Mouse (Mus musculus): ENCODE data around the gene Adgrf1.

The Adgrf1 gene

GRCm38 (mm10) chr17:43270161-43270560, at the start of gene Adgrf1:
TSS of gene Adgrf1 (plus strand) at chr17:43270329.
- DNase-seq (ENCODE audit: extremely low read depth, insufficient read length, low spot score): no peak

GRCm38 (mm10) chr17:43226101-43226500, 44.0 kb upstream of the Adgrf1 start:
- no peak for DNase-seq (ENCODE audit: extremely low read depth, insufficient read length, low spot score)

- DNase-seq (ENCODE audit: extremely low read depth, insufficient read length, low spot score): no peak
These were observed 40.3 kb upstream of the Adgrf1 start for GRCm38 (mm10) chr17:43229621-43230513.

- no peak for DNase-seq (ENCODE audit: extremely low read depth, insufficient read length, low spot score)
These were observed 39.3 kb upstream of the Adgrf1 start for GRCm38 (mm10) chr17:43230821-43231220.

- DNase-seq (ENCODE audit: extremely low read depth, insufficient read length, low spot score): peak; percentile 27
These were observed 37.4 kb upstream of the Adgrf1 start for GRCm38 (mm10) chr17:43232769-43233168.

- no peak for DNase-seq (ENCODE audit: extremely low read depth, insufficient read length, low spot score)
These were observed 33.4 kb upstream of the Adgrf1 start for GRCm38 (mm10) chr17:43236656-43237250.

GRCm38 (mm10) chr17:43239035-43239434, 31.1 kb upstream of the Adgrf1 start:
- DNase-seq (ENCODE audit: extremely low read depth, insufficient read length, low spot score): no peak

GRCm38 (mm10) chr17:43241134-43241533, 29.0 kb upstream of the Adgrf1 start:
- peak; percentile 14 for DNase-seq (ENCODE audit: extremely low read depth, insufficient read length, low spot score)

GRCm38 (mm10) chr17:43242609-43243008, 27.5 kb upstream of the Adgrf1 start:
- DNase-seq (ENCODE audit: extremely low read depth, insufficient read length, low spot score): no peak

- no peak for DNase-seq (ENCODE audit: extremely low read depth, insufficient read length, low spot score)
These were observed 24.8 kb upstream of the Adgrf1 start for GRCm38 (mm10) chr17:43245364-43245763.

- no peak for DNase-seq (ENCODE audit: extremely low read depth, insufficient read length, low spot score)
These were observed 22.9 kb upstream of the Adgrf1 start for GRCm38 (mm10) chr17:43247245-43247644.

- no peak for DNase-seq (ENCODE audit: extremely low read depth, insufficient read length, low spot score)
These were observed 20.5 kb upstream of the Adgrf1 start for GRCm38 (mm10) chr17:43249645-43250044.

GRCm38 (mm10) chr17:43251249-43252125, 18.6 kb upstream of the Adgrf1 start:
- no peak for DNase-seq (ENCODE audit: extremely low read depth, insufficient read length, low spot score)

- DNase-seq (ENCODE audit: extremely low read depth, insufficient read length, low spot score): no peak
These were observed 17.3 kb upstream of the Adgrf1 start for GRCm38 (mm10) chr17:43252846-43253245.

- DNase-seq (ENCODE audit: extremely low read depth, insufficient read length, low spot score): no peak
These were observed 15.9 kb upstream of the Adgrf1 start for GRCm38 (mm10) chr17:43254261-43254660.

GRCm38 (mm10) chr17:43256536-43257135, 13.5 kb upstream of the Adgrf1 start:
- DNase-seq (ENCODE audit: extremely low read depth, insufficient read length, low spot score): no peak

- no peak for DNase-seq (ENCODE audit: extremely low read depth, insufficient read length, low spot score)
These were observed 12.4 kb upstream of the Adgrf1 start for GRCm38 (mm10) chr17:43257699-43258098.

- DNase-seq (ENCODE audit: extremely low read depth, insufficient read length, low spot score): no peak
These were observed 8.2 kb upstream of the Adgrf1 start for GRCm38 (mm10) chr17:43261937-43262336.

- no peak for DNase-seq (ENCODE audit: extremely low read depth, insufficient read length, low spot score)
These were observed 5.4 kb upstream of the Adgrf1 start for GRCm38 (mm10) chr17:43264739-43265138.

- peak; percentile 39 for DNase-seq (ENCODE audit: extremely low read depth, insufficient read length, low spot score)
These were observed 4.8 kb upstream of the Adgrf1 start for GRCm38 (mm10) chr17:43265178-43265837.

Measured in 3134 (cell line).